Mouse (Mus musculus): Measurements from ENCODE around the gene Klrg1.

Gene Klrg1

DNA sequence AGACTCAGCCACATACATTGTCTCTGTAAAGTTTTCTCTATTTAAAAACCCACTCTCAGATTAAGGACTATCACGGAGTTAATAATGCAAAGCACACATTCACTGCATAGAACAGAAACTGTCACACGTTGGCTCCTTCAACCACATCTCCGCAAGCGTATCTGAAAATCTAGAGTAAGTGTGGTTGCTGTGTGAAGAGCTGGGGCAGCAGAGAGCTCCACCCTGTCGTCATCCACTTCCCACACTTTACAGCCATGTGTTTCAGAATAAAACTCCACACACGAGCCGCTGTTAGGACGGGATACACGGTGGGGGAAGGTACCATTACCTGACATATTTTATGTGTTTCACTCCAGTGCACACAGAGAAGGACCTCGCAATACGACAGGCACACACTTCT is 12.5 kb downstream of the Klrg1 start:
- TF ChIP-seq GATA4 (IDR thresholded peaks at IDR 0.05; ENCODE audit: insufficient replicate concordance, low read length): no peak

DNA sequence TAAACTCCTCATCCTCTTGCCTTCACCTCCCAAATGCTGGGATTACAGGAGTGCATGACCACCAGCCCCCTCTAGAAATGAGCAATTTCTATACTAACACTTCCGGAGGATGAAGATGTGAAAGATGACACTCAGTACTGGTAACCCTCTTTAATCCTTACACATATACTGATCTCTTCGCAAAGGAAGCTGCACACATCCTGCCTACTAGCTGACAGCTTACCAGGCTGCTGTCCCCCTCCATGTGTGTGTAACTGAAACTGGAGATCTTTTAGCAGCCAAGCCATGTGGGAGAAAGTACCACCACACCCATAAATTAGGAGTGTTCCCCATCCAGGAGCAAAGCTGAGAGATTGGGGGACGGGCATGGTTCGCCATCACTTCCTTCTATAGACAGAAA is 13.5 kb downstream of the Klrg1 start:
- TF ChIP-seq GATA4 (IDR thresholded peaks at IDR 0.05; ENCODE audit: insufficient replicate concordance, low read length): no peak

GRCm38 (mm10) chr6:122268561-122268960 is 14.1 kb downstream of the Klrg1 start:
- no peak for TF ChIP-seq GATA4 (IDR thresholded peaks at IDR 0.05; ENCODE audit: insufficient replicate concordance, low read length)

DNA sequence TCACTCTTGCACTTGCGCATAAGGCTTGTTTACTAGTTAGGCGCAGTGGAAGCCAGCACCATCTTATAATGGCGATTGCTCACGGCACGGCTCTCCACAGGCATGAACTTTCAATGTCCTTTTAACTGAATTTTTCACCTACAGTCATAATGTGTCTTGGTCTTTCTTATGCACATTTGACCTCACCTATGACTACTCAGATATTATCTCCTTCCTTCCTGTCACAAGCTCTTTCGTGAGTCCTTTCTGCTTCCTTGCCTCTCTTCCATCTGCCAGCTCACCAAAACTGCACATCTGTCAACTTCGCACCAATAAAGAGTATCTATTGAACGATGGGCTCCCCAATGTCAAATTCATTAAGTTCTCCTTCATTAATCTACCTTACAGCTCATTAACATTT is 20.1 kb downstream of the Klrg1 start:
- TF ChIP-seq GATA4 (IDR thresholded peaks at IDR 0.05; ENCODE audit: insufficient replicate concordance, low read length): no peak

- no peak for TF ChIP-seq GATA4 (IDR thresholded peaks at IDR 0.05; ENCODE audit: insufficient replicate concordance, low read length)
Observed at GRCm38 (mm10) chr6:122252146-122252545, 30.5 kb downstream of the Klrg1 start.

- no peak for TF ChIP-seq GATA4 (IDR thresholded peaks at IDR 0.05; ENCODE audit: insufficient replicate concordance, low read length)
Observed at GRCm38 (mm10) chr6:122250033-122250432, 32.6 kb downstream of the Klrg1 start.

Measured in liver, adult (tissue).